Mouse (Mus musculus): ENCODE results near the gene Drd3.

DNA sequence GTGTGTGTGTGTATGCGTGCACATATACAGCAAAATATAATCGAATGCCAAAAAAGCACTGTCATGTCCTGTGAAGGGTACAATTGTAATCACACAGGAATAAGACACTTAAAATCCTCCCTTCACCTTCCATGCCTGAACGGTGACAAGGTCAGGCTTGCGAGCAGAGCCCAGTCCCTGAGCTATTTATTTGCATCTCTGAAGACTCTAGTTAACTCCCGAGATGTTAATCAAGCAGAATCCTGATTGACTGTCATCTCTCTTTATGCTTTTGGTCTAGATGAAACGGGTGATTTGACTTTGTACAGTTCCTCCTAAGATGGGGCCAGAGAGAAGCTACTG lies 43.7 kb upstream of the Drd3 start:
- no peak; the same call in 1 of the 2 replicates for TF ChIP-seq EP300 (IDR thresholded peaks at IDR 0.05; ENCODE audit: low read length)
- TF ChIP-seq MAFK (IDR thresholded peaks at IDR 0.05; ENCODE audit: insufficient replicate concordance, low read length): no peak
- TF ChIP-seq MYC (IDR thresholded peaks at IDR 0.05; ENCODE audit: low read depth, low read length): no peak
- TF ChIP-seq ETS1 (conservative IDR thresholded peaks at IDR 0.05; ENCODE audit: low read depth, low read length): no peak
- no peak for TF ChIP-seq UBTF (IDR thresholded peaks at IDR 0.05; ENCODE audit: low read depth, low read length)
- TF ChIP-seq SIN3A (IDR thresholded peaks at IDR 0.05; ENCODE audit: low read length): no peak
- no peak for TF ChIP-seq CTCF (conservative IDR thresholded peaks at IDR 0.05 in 1 of 2, IDR thresholded peaks at IDR 0.05 in 1 of 2; ENCODE audit: low read depth in 2 of 2, low read length in 2 of 2)

All from CH12.LX (cell line).